Mouse (Mus musculus) naive thymus-derived CD4-positive, alpha-beta T cell, adult 5 months (primary cell): ENCODE data around the gene Mdm4. TPM values are rescaled to one million over a fixed set of nuclear protein-coding genes. Genes with fewer than 3 reads are reported as not detected.

Source experiments
- polyA plus RNA-seq: library from polyadenylated mRNA; unstranded; fragments of 100-300 nt; shearing (Covaris generic); gene quantifications from one replicate; pipeline ENCODE4 v1.2.1, GENCODE M21; 2017

Gene Mdm4
- 94.7 TPM for polyA plus RNA-seq

GRCm38 (mm10) chr1:133030461-133030860 lies at the start of gene Mdm4:
Mdm4 (minus strand) TSS chr1:133030561.

GRCm38 (mm10) chr1:133045011-133045860 lies 14.9 kb upstream of the Mdm4 start, which contains the start of gene Pik3c2b:
Pik3c2b (plus strand) TSS chr1:133045667.

Other genes starting within 250 kb of the Mdm4 start
- not detected for gene Lrrn2, start 150.3 kb downstream of the Mdm4 start, polyA plus RNA-seq
- 1.3 TPM for gene Pik3c2b, start 15.1 kb upstream of the Mdm4 start, polyA plus RNA-seq
- gene Ppp1r15b, start 100.6 kb upstream of the Mdm4 start, polyA plus RNA-seq, result 48.1 TPM
- gene Plekha6, start 133.6 kb upstream of the Mdm4 start, polyA plus RNA-seq, result 3.1 TPM